Mouse (Mus musculus) B cell, adult 2 months (primary cell): ENCODE results near the gene Syt1.

Experiments used
- DNase-seq, 2 experiments: peaks; one replicate each; pipeline ENCODE4 v3.0.0; 2022

Gene Syt1

DNA sequence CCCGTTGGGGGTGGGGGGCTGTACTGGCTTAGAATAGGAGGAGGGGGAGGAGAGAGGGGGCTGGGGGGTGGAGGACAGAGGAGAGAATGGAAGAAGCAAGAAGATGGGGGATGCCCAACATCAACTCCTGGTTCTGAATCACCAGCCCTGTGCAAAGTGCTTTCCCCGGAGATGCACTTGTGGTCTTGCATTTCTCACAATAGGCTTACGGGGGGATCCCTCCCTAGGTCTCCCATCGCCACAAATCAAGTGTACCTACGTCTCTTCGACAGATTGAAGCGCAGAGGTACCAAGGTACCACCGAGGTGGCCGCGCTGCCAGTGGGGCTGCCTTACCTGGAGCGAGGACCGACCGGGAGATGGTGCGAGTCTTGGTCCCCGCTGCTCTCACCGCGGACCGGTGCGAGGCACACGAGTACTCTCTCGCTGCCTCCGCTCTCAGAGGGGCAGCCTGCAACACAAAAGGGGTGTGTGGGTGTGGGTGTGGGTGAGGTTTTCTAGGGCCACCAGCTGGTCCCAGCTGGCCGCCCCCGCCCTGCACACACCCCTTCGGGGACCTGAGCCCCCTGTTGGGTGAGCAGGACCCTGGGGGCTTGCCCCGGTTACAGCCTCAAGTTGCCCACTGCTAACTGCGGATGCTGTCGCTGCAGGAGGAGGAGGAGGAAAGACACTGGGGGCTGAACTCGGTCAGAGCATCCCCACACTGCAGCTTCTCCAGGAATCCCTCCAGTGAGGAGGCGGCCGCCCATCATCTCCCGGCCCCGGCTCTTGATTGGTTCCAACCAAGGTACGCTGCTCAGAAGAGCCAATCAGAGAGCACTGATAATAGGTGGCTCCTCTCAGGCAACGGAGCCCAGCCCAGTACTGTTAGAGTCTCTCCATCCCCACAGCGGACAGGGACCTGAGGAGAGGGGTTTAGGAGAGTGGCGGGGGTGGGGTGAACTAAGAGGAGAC is at the start of gene Syt1:
TSS of gene Syt1 (minus strand) at position 742 of the 953 bp plus-strand sequence.
- DNase-seq, result no peak

DNA sequence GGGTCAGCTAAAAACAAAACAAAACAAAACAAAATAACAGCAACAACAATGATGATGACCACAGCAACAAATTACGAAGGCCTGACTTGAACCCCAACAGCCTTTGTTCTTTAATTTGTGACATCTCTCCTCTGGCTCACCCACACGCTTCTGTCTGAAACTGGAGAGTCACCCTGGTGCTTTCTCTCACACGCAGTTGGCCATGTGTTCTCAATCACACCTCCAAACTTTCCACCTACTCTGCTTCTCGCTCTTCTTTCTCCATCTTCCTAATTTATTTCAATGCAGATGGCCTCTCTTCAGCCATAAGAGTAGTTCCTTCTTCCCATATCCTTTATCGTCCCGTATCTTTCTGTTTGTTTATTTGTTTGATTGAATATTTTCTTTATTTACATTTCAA is 45.7 kb upstream of the Syt1 start:
- no peak for DNase-seq

DNA sequence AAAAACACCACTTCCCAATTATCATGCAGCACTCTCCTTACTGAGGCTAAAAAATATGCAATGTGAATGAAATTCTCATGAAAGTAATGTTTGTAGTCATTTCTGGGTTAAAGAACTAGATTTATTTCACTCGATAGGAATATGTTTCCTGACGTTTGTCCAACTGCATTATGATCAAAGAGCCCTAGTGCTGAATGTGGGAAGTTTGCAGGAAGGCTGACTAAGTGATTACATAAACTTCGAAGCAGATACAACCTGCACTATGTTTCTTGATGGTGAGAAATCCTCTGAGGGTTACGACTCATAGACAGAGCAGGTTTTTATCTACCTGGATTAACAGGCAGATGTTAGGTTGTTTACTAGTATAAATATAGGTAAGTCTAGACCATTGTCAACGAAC is 36.8 kb upstream of the Syt1 start:
- no peak for DNase-seq

DNA sequence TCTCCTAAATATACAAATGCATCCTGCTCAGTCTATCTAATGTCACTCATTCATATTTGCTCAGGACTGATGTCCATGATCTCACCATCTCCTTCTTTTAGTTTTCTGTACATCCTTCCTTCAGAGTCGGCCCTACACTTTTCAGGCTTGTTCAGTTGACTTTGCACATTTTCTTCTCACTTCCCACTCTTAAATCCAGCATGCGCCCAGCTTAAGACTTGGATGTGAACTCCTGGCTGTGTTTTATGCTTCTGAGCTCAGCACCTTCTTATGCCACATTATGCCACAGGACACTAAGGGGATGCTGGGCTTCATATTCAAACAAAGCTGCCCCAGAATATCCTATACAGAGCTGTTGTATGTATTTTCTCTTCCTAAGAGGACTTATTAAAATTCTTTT is 36.2 kb upstream of the Syt1 start:
- no peak for DNase-seq

DNA sequence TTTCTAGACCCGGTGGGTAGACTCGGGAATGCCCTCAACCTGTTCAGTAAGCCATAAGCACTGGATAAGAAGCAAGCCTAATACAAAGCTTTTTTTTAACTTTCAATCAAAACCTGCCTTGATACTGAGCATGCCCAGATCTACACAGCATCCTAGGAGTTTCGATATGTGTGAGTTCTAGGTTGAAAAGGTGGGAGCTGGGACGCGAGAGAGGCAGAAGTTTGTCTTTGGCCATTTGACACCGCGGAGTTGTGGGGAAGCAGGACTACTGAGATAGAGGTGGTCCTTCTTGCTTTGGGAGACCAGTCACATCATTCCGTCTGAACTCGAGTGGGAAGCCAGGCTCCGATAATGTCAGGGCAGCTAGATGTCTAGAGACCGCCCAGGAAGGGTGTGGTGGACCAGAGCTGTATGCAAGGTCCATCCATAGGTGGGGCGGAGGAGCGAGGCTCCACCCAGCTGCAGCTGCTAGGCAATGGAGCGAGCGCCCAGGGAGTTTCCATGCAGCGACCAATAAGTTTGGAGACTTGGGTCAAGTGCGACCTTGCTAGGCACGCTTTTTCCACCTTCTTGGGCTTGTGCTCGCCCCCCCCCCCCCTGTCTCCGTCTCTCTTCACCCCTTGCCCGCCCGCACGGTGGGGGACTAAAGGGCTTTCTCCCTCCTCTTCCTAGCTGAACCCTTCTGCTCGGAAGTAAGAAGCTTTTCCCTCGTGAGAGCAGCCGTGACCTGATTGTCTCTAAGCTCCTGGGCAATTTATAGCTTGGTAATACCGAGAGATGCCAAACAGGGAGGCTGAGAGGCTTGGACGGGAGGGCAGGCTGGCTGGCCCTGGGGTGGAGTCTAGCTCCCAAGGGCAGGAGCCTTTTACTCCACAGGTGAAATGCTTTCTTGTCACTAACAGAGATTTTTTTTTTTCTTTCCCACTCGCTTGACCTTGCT is 714 bp upstream of the Syt1 start:
- DNase-seq, result no peak

DNA sequence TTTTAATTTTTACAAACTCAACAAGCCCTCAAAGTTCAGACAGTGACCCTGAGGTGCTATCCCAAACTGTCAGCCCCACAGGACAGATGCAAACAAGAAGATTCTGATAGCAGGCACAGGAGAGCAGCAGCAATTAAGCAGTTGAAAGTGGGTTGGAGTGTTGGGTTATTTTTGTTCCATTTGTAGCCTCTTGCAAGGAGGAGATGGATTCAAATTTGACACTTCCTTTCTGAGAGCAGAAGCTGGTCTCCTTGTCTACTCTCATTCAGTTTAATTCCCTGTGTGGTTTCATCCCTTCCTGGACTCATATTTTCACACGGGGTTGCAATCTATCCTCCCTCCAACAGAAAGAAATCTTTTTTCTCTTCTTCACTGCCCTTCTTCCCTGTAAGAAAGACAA is 951 bp downstream of the Syt1 start:
- no peak for DNase-seq

DNA sequence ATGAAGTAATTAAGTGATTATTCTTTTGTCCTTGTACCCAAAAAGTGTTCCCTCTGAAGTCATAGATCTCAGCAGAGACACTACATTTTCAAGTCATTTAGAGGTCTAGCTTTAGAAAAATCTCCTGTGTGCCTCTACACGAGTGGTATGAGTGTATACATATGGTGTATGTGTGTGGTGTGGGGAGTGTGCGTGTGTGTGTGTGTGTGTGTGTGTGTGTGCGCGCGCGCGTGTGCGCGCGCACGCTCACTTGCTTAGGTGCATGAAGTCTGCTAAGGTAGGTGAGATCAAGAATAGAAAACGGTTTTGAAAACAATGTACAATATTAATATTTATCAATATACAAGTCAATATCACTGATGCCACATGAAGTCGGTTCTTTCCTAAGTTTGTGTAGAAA is 2.3 kb downstream of the Syt1 start:
- DNase-seq, result no peak

DNA sequence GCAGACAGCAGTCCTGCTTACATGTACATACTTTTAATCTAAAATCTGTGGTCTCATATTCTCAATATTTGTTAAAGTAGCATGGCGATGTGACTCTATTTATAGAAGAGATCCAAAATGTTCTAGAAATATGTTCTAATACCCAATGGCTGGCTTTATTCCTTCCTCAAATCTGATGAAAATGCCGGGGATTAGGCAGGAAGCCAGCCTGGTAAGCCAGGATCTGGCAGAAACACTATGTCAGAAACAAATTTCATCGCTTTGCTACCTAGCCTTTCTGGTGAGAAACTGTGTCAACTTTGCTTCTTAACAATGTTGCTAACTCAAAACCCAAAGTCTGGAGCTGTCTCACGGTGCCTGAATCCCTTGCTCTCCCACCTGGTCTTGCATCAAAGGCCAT is 7.3 kb downstream of the Syt1 start:
- no peak for DNase-seq

DNA sequence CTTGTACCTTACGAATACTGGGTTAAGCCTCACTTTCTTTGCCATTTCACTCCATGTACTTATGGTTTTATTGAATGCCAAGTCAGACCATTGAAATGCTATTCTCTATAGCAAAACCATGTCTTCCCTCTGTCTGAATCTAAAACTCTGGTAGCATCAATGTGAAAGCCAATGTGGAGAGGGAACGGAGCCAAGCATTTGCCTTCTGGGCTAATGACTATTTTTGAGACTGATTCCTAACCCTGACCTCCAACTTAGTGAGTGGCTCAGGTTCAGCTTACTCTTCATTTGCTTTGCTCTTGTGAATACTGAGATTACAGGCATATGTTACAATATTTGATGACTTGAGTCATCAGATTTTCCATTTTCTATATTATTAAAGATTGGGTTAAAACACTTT is 23.5 kb downstream of the Syt1 start:
- no peak for DNase-seq

DNA sequence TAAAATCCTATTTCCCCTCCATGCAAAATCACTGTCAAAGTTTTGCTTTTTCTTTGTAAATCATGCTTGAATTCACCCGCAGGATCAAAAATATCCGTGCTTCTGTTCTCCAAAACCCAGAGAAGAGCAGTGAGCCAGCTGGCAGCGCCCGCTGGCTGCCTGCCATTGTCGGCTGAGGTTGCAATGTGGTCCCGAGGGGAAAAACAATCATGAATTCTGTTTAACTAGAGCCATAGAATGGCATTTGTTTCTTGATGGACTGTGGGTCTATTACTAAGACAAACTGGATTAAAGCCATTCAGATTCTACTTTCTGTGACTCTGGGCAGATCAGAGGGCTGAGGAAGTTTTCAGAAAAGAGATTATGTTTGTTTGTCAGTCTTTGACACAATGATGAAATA is 31.1 kb downstream of the Syt1 start:
- no peak for DNase-seq

DNA sequence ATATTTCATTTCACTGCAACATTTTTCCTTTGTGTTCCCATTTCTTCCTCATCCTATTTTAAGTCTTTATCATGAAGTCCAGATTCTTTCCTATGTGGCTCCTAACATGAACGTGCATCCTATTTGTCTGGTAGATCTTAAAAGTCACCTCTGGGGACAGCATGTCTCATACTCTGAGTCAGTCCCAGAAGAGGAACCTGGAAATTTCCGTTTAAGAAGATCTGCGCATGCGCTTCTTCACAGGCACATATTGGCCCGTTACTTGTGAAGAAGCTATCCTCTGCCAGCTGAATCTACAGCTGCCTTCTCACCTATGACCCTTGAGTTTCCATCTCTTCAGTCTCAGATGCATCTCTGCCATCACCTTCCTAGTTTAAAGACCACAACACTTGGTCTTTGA is 55.8 kb downstream of the Syt1 start:
- DNase-seq, result no peak

DNA sequence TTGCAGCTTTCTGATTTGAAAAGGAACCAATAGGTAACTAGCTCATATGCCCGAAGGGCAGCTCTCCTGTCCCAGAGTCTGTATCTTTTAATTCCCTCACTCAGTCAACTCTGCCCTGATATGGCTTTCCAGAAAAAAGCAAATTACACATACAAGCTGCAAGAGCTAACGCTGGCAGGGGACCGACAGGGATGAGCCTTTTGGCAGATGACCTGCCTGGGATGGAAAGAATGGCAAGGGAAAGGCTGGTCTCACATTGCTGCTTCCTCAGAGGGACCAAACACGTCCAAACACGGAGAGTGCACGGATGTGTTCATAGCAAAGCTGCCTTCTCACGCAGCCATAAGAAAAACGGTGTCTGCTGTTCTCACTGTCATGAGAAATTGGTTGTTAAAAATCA is 58.6 kb downstream of the Syt1 start:
- DNase-seq, result no peak

DNA sequence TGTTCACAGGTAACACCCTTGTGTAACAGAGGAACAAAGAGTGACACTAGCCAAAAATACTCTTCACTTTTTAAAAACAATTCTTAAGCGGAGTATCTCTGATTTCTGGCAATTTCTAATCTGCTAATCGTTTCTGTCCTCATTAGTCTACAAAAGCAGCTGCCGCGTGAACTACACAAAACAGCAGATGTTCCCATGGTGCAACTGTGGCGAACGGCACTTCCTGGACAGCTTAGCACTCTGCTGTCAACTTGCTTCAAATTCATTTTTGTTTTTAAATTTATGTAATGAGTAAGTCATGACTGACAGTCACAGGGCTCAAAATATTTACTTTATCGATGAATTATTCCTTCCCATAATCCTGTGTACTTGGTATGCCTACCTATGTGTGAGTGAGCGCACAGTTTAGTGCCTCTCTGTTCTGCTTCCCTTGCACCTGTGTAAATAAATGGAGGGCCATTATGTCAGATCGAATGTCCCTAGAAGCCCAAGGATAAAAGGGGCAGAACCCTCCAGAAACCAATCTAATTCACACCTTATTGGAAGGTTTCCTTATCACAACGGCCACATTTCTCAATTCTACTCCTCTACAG is 73.8 kb downstream of the Syt1 start:
- no peak for DNase-seq

DNA sequence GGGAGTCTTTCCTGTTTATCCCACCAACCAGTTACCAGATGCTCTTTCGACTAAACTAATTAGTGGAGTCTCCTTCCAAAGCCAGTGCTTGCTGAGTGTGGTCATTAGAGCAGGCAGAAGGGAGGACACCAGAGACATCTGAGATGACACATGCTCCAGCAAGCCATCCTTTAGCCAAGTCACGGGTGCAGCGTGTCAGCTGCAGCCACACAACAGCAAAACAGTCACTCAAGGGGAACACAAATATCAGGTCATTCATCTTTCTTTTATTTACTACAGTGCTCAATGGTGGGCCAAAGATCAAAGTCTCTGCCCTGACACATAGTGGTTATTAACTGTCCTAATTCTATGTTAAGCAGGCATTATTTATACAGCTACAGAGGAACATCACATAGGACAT is 80.5 kb downstream of the Syt1 start:
- DNase-seq, result no peak

DNA sequence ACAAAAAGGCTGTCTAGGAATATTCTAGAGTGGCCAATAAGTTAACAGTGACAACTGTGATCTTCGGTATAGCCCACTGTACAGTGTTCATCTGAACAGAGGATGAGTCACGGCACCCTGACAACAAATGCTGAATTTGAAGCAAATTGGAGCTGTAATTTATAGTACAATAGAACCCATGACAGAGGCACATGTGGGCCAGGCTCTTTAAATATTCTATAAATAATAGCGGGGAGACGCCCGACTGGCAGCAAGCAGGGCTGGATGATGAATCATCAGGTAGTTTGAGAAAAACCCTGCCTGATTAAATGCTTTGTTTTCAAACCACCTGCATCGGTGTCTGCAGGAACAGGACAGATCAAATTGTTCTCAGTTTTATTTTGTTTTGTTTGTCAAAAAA is 81.1 kb downstream of the Syt1 start:
- DNase-seq, result no peak

DNA sequence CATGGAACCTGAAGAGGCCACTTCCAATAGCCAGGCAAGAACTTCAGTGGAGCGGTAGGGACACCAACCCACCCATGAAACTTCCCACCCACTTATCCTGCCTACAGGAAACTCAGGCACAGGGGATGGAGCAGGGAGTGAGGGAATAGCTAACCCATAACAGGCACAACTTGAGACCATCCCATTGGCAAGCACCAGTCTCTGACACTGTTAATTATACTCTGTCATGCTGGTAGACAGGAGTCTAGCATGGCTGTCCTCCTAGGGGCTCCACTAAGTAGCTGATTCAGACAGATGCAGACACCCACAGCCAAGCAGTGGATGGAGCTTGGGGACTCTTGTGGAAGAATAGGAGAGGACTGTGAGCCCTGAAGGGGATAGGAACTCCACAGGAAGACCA is 105.5 kb downstream of the Syt1 start:
- DNase-seq, result no peak

DNA sequence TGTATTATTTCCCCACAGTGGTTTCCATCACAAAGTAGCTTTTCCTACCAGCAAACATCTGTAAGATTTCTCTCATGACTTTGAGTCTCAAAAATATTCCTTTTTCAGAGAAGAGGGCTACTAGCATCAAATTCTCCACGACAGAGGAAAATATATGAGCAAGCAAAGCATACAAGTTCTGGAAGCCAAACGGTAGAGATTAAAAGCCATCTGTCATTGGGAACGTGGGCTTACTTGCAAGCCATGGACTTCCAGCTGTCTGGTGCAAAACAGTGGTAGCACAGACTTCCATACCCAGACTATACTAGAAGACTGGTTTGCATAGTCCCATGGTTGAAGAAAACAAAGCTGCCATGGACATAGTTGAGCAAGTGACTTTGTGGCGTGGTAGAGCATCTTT is 106.4 kb downstream of the Syt1 start:
- no peak for DNase-seq

DNA sequence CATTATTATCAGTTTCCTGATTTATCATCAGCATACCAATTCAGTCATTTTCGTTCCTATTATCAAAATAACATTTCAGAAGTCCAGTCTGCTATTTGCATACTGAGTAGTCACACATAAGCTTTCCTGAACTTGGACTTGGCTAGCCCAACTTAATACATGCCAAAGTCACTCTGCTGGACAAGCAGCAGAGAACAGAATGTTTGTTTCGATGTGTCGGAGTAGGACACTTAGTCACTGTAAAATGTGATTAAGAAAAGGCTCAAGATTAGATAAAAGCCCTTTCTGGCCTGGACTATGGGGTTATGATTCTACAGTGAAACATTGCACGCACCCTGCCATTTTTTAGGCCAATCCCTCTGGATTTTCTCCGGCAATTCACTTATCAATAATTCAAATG is 114.3 kb downstream of the Syt1 start:
- no peak for DNase-seq

DNA sequence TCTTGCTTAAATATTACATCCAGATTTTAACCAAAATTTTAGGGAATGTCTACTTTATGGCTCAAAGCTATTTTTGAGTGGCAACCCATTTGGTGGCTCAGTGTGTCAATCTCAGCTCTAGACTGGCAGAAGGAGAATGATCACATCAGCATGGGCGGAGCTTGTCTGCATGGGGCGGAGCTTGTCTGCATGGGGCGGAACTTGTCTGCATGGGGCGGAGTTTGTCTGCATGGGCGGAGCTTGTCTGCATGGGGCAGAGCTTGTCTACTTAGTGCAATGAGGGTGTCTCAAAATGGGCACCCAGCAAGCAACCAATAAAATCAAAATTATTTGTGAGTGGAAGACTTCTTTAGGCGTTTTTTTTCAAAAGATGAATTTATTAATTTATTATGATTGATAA is 117.5 kb downstream of the Syt1 start:
- DNase-seq, result no peak

DNA sequence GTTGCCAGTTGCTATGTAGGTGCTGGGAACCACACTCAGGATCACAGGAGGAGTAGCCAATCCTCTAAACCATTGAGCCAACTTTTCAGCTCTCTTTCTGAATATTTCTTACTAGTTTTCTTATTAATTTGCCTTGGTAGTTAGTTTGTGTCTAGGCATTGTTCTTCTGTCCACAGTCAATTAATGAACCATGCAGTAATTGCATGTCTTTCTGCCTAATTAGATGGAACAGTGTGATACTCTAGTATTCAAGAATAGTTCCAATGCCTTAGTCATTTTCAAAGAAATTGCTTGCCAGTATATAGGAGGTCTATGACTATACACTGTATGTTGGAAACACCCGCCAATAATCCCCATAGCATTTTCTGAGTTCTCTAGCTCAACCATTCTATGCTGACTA is 118.3 kb downstream of the Syt1 start:
- no peak for DNase-seq

DNA sequence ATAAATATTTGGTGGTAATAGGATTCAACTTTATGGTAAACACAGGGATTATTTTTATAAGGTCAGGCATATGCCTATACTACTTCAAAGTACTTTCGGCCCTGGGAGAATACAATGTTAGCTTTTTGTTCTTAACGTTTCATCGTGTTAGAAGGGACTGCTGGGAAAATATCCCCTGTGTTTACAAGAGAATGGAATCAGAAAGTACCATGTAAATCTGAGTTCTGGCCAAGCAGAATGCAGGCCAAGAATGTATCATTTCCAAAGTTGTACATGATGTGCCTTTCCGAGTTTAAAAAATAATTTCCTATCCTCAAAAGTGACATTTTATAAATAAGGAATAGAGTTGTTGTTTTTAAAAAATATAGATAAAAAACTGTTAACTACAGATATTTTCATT is 121.7 kb downstream of the Syt1 start:
- no peak for DNase-seq

DNA sequence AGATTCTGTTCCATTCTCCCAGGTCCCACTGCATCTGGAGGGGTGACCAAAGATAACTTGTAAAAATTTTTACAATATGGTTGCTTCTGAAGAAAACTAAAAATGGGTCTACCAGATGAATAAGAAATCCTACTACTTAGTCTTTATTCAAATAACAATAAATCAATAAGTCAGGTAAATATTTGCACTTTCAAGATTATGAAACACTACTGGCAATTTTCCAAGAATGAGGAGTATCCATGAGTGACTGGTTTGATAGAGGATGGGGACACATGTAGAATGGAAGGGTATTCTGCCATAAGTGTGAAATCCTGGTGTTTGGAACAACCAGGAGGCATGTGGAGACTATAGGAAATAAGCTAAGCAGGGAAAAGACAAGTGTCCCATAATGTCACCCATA is 124.0 kb downstream of the Syt1 start:
- DNase-seq, result no peak

DNA sequence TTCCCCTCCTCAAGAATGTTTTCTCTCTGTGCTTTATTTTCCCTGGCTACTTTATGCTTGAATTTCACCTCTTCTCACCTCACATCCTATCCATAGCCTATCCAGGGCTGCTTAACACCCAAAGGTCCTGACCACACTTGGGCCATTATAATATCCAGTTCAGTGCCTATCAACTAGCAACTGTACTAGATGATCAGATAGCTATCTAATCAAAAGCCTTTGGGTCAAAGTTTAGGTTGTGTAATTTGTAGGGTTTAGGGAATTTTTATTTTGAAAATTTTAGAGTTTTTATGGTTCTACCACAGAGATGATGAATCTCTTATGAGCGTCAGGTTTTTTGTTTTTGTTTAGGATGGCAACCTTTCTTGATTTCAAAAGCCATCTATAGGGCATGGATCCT is 125.0 kb downstream of the Syt1 start:
- no peak for DNase-seq

DNA sequence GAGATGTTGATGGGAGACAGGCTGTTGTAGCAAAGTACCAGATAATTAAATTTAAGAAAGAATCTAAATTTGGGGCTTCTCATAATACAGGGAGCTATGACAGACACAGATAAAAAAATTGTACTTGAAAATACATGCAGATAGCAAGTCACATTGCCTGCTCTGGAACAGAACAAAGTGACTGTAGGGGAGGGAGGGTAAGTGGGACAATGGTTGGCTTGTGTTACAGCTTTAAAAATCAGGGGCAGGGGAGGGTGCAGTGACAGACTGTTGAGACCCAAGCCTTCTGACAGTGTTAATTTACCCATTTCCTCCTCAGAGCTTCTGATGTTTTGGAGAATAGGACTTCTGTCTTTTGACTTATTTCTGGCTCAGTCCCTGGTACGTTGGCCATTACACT is 126.3 kb downstream of the Syt1 start:
- DNase-seq, result no peak
